14 mouse cellular contexts compared by ENCODE assay signal in the genomic region with DNA sequence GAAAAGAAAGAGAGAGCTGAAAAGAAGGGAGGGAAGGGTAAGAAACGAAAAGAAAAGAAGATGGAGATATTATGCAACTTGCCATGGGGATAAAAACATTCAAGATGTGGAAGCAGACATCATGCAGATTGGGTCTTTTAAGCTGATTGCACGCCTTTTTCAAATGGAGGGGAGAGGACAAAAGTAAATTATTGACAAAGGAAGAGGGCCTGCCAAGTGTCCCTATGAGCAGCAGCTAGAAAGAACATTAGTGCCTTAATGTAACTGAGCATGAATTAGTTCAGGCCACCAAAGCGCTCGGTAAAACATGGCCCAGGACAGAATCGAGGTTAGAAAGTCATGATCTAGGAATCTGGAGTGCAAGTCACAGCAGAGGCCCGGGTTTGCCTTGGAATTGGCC. TPM values are rescaled to one million over a fixed set of nuclear protein-coding genes. Genes with fewer than 3 reads are reported as not detected.
"Had no signal": no experiment of that assay in that cellular context is flagged by ENCODE, and none has a peak within 500 bp of the region (broad histone marks: within the 10 kb centered on the region; RNA-seq: fewer than 3 reads in every experiment).

No protein-coding gene starts in this region.

- H3K36me3 ChIP-seq: midbrain, embryonic 10.5 days; midbrain, embryonic 15.5 days; neural tube, embryonic 13.5 days had no signal

- H3K4me1 ChIP-seq: midbrain, embryonic 10.5 days; midbrain, embryonic 15.5 days; neural tube, embryonic 13.5 days; stomach, embryonic 15.5 days had no signal

- H3K27ac ChIP-seq: left cerebral cortex, adult 2 months; limb, embryonic 10.5 days; midbrain, embryonic 10.5 days; midbrain, embryonic 15.5 days; neural tube, embryonic 13.5 days; stomach, embryonic 15.5 days had no signal

- DNase-seq: lung, adult 18-20 months; lung, postnatal 4 days; retina, postnatal 1 day; thymus, adult 2 months; thymus, postnatal 25 days had no signal

- H3K4me2 ChIP-seq: midbrain, embryonic 15.5 days; neural tube, embryonic 13.5 days had no signal

- H3K9me3 ChIP-seq: limb, embryonic 10.5 days; midbrain, embryonic 10.5 days; midbrain, embryonic 15.5 days; neural tube, embryonic 13.5 days; stomach, embryonic 15.5 days had no signal

- H3K9ac ChIP-seq: midbrain, embryonic 15.5 days; neural tube, embryonic 13.5 days; stomach, embryonic 15.5 days had no signal

- H3K4me3 ChIP-seq: left cerebral cortex, adult 2 months; limb, embryonic 10.5 days; midbrain, embryonic 10.5 days; midbrain, embryonic 15.5 days; neural tube, embryonic 13.5 days had no signal

- ATAC-seq: hindbrain, embryonic 16.5 days; inflammation-experienced regulatory T-cells, adult 6 months; intestine, postnatal 0 days; midbrain, embryonic 15.5 days had no signal

- H3K27me3 ChIP-seq: midbrain, embryonic 15.5 days; neural tube, embryonic 13.5 days; stomach, embryonic 15.5 days had no signal

RNA-seq across cellular contexts. Expression of a gene that starts 35.5 kb away (rescaled TPM):
- polyA plus RNA-seq: inflammation-experienced regulatory T-cells, adult 6 months had no signal
